Mouse (Mus musculus): ENCODE results near the gene Rnf44.

Rnf44 gene

DNA sequence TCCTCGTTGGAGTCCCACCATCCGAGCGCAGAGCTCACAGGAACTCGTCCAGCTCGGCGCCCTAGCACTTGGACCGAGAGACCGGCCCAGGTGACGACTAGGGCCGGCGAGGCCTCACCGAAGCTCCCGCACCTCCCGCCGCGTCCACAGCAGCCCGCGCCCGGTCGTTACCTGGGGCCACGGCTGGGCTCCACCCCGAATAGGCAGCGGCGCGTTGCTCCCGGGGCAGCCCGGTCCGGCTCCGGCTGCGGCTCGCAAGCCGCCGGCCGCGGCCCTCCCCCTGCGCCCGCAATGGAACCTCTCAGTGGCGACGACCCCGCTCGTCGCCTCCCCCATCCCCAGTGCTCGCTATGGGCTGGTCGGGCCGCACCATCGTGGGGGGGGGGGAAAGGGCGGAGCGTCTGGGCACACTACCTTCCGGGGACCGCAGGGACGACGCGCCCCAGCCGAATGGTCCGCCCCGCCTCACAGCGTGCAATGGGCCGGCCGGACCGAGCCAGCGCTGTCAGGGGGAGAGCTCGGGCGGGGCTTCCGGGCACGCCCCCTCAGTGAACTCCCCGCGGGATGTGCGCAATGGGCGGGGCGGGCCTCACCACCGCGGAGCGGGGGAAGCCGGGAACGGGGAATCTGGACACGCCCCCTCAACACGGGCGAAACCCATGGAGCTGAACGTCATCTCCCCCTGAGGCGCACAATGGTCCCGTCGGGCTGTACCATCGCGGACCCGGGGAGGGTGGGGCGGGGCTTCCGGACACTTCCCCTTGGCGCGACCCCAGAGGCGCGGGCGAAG, at the start of gene Rnf44:
TSS of gene Rnf44 (minus strand) at position 350 of the 790 bp plus-strand sequence.
- in situ Hi-C loops (cut with MboI; ENCODE audit: low pct_unique_long_range_greater_than_20kb in 1 of 2, low sequenced_read_pairs in 2 of 2, unreplicated experiment in 1 of 2), result no loop called here

DNA sequence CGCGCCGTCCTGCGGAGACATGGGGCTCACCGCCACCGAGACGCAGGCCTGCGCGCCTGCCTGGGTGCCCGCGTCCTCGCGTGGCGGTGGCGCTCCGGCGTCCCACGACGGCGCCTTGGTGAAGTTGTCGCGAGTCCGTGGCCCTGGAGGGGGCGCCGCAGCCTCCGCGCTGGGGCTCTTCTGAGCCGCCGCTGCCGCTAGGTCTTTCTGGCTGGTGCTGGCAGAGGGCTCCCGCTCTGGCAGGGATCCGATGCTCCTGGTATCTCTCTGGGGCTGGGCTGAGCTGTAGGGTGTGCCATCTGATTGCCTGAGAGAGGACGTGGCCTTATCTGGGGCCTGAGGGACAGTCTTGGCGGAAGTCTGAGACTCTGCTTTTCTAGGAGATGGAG, 44.5 kb upstream of the Rnf44 start:
- in situ Hi-C loops (cut with MboI; ENCODE audit: low pct_unique_long_range_greater_than_20kb in 1 of 2, low sequenced_read_pairs in 2 of 2, unreplicated experiment in 1 of 2), result loop anchor here in 1 of 2 experiments (5.0 to 25.0 kb wide), 2 partner anchors 36 to 1099 kb away; partner anchors contain the start of genes Cdhr2 and Pitx1

GRCm38 (mm10) chr13:54737488-54738212, 43.9 kb upstream of the Rnf44 start:
- in situ Hi-C loops (cut with MboI; ENCODE audit: low pct_unique_long_range_greater_than_20kb in 1 of 2, low sequenced_read_pairs in 2 of 2, unreplicated experiment in 1 of 2), result loop anchor here in 1 of 2 experiments (5.0 to 25.0 kb wide), 2 partner anchors 35 to 1100 kb away; partner anchors contain the start of genes Cdhr2 and Pitx1

- in situ Hi-C loops (cut with MboI; ENCODE audit: low pct_unique_long_range_greater_than_20kb in 1 of 2, low sequenced_read_pairs in 2 of 2, unreplicated experiment in 1 of 2), result loop anchor here in 1 of 2 experiments (5.0 to 25.0 kb wide), 2 partner anchors 35 to 1100 kb away; partner anchors contain the start of genes Cdhr2 and Pitx1
Measured at GRCm38 (mm10) chr13:54736931-54737330, 43.2 kb upstream of the Rnf44 start.

DNA sequence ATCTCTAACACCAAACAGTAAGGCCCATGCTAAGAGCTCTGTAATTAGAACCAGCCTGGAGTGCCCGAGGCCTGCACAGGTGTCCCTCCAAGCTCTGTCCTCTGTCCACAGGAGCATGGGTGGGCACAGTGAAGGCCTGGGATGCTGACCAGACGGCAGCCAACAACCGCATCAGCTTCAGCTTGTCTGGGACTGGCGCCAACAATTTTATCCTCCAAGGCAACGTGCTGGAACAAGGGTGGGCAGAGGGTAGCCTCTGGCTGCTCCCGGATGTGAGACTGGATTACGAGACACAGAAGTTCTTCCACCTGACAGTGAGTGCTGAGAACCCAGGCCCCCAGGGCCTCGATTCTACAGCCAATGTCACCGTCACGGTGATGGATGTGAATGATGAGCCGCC, 32.4 kb upstream of the Rnf44 start:
- in situ Hi-C loops (cut with MboI; ENCODE audit: low pct_unique_long_range_greater_than_20kb in 1 of 2, low sequenced_read_pairs in 2 of 2, unreplicated experiment in 1 of 2), result loop anchor here in 1 of 2 experiments (25.0 kb wide), 1 partner anchor 1111 kb away; the partner anchor contains the start of gene Pitx1

- in situ Hi-C loops (cut with MboI; ENCODE audit: low pct_unique_long_range_greater_than_20kb in 1 of 2, low sequenced_read_pairs in 2 of 2, unreplicated experiment in 1 of 2), result no loop called here
Measured at GRCm38 (mm10) chr13:54723143-54723542, 29.4 kb upstream of the Rnf44 start.

DNA sequence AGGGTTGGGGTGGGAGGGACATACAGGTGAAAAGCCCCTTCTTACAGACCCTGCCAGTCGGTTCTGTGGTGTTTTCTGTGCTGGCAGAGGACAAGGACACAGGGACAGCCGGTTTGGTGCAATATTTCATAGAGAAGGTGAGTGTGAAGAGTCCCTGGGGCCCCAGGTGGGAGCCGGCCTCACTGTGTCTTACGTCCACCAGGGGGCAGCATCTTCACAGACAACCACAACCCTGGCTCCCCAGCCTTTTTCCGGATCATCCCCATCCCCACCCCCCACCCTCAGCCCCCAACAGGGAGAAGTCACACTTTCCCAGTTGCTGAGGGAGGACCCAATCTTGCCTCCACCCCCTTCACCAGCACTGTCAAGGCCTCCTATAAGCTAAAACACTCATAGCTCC, 23.2 kb upstream of the Rnf44 start:
- in situ Hi-C loops (cut with MboI; ENCODE audit: low pct_unique_long_range_greater_than_20kb in 1 of 2, low sequenced_read_pairs in 2 of 2, unreplicated experiment in 1 of 2), result no loop called here

DNA sequence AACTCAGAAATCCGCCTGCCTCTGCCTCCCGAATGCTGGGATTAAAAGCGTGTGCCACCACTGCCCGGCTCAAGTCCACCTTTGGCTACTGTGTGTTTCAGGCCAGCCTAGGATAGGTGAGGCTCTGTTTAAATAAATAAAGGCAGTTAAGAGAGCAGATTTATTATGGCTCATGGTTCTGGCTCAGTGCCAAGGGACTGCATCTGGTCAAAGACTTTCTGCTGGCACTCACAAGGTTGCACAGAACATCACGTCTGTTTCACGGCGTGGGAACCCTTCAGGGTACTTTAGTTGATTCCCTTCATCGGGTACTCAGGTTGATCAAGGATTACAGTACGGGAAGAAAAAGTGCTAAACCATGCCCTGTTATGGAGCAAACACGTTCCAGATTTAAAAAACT, 21.3 kb upstream of the Rnf44 start:
- in situ Hi-C loops (cut with MboI; ENCODE audit: low pct_unique_long_range_greater_than_20kb in 1 of 2, low sequenced_read_pairs in 2 of 2, unreplicated experiment in 1 of 2), result no loop called here

- in situ Hi-C loops (cut with MboI; ENCODE audit: low pct_unique_long_range_greater_than_20kb in 1 of 2, low sequenced_read_pairs in 2 of 2, unreplicated experiment in 1 of 2), result no loop called here
Measured at GRCm38 (mm10) chr13:54714393-54714792, 20.7 kb upstream of the Rnf44 start.

- in situ Hi-C loops (cut with MboI; ENCODE audit: low pct_unique_long_range_greater_than_20kb in 1 of 2, low sequenced_read_pairs in 2 of 2, unreplicated experiment in 1 of 2), result no loop called here
Measured at GRCm38 (mm10) chr13:54710866-54711265, 17.2 kb upstream of the Rnf44 start.

GRCm38 (mm10) chr13:54704890-54705289, 11.2 kb upstream of the Rnf44 start:
- in situ Hi-C loops (cut with MboI; ENCODE audit: low pct_unique_long_range_greater_than_20kb in 1 of 2, low sequenced_read_pairs in 2 of 2, unreplicated experiment in 1 of 2), result loop anchor here in 1 of 2 experiments (5.0 kb wide), 1 partner anchor 32 kb away; no protein-coding TSS in a partner anchor

- in situ Hi-C loops (cut with MboI; ENCODE audit: low pct_unique_long_range_greater_than_20kb in 1 of 2, low sequenced_read_pairs in 2 of 2, unreplicated experiment in 1 of 2), result loop anchor here in 1 of 2 experiments (5.0 kb wide), 1 partner anchor 35 kb away; no protein-coding TSS in a partner anchor
Measured at GRCm38 (mm10) chr13:54702507-54702906, 8.8 kb upstream of the Rnf44 start.

GRCm38 (mm10) chr13:54701243-54701642, 7.5 kb upstream of the Rnf44 start, which contains the start of gene Cdhr2:
Cdhr2 (plus strand) TSS chr13:54701461.
- in situ Hi-C loops (cut with MboI; ENCODE audit: low pct_unique_long_range_greater_than_20kb in 1 of 2, low sequenced_read_pairs in 2 of 2, unreplicated experiment in 1 of 2), result loop anchor here in 1 of 2 experiments (5.0 kb wide), 1 partner anchor 36 kb away; no protein-coding TSS in a partner anchor

- in situ Hi-C loops (cut with MboI; ENCODE audit: low pct_unique_long_range_greater_than_20kb in 1 of 2, low sequenced_read_pairs in 2 of 2, unreplicated experiment in 1 of 2), result no loop called here
Measured at GRCm38 (mm10) chr13:54695479-54696230, 1.9 kb upstream of the Rnf44 start.

GRCm38 (mm10) chr13:54694348-54695060, 797 bp upstream of the Rnf44 start:
- in situ Hi-C loops (cut with MboI; ENCODE audit: low pct_unique_long_range_greater_than_20kb in 1 of 2, low sequenced_read_pairs in 2 of 2, unreplicated experiment in 1 of 2), result no loop called here

GRCm38 (mm10) chr13:54692711-54693557, 773 bp downstream of the Rnf44 start:
- in situ Hi-C loops (cut with MboI; ENCODE audit: low pct_unique_long_range_greater_than_20kb in 1 of 2, low sequenced_read_pairs in 2 of 2, unreplicated experiment in 1 of 2), result no loop called here

- in situ Hi-C loops (cut with MboI; ENCODE audit: low pct_unique_long_range_greater_than_20kb in 1 of 2, low sequenced_read_pairs in 2 of 2, unreplicated experiment in 1 of 2), result no loop called here
Measured at GRCm38 (mm10) chr13:54691737-54692136, 2.0 kb downstream of the Rnf44 start.
